ENCODE assay signal across 8 mouse cellular contexts in genomic region chr6:90514883-90515405, GRCm38 (mm10). TPM values are rescaled to one million over a fixed set of nuclear protein-coding genes. Genes with fewer than 3 reads are reported as not detected.
A peak's percentile ranks its signal among the peaks of the same experiment; 100 is the strongest.
DNase-seq lines count a peak whose midpoint lies in the region; ATAC-seq and TF ChIP-seq lines count a peak whose summit lies in the region.

No protein-coding gene starts in this region.

- 36% methylated on average over 4 of the region's 4 CpGs for WGBS in embryonic facial prominence, embryonic 10.5 days
- 40% methylated on average over 4 of the region's 4 CpGs for WGBS in midbrain, embryonic 13.5 days
- 49% methylated on average over 4 of the region's 4 CpGs for WGBS in spleen, adult 2 months

- DNase-seq in adrenal gland, postnatal 14 days, result peak; percentile 93
- DNase-seq in embryonic facial prominence, embryonic 10.5 days (ENCODE audit: low spot score), result peak; percentile 87
- DNase-seq in heart, adult 11 months, result peak; percentile 98
- DNase-seq in kidney, adult 11 months, result peak; percentile 83
- DNase-seq in left cerebral cortex, postnatal 4 days, result peak; percentile 95
- peak in 1 of 2 experiments; percentile 37 for DNase-seq in spleen, adult 2 months (ENCODE audit: low read depth in 1 of 2, low spot score in 2 of 2)
- no peak for DNase-seq in T-cell, adult 2 months (ENCODE audit: low spot score)

- TF ChIP-seq CTCF in spleen, adult 2 months (IDR thresholded peaks at IDR 0.05; ENCODE audit: extremely low read depth, insufficient read depth, insufficient read length, insufficient replicate concordance), result peak; percentile 56; the same call in 1 of the 2 replicates

- no peak overlapping the region for H3K4me2 ChIP-seq in midbrain, embryonic 13.5 days (replicated peaks)

- H3K4me3 ChIP-seq in embryonic facial prominence, embryonic 10.5 days, result no peak overlapping the region
- no peak overlapping the region for H3K4me3 ChIP-seq in midbrain, embryonic 13.5 days (replicated peaks)
- no peak overlapping the region for H3K4me3 ChIP-seq in spleen, adult 2 months (ENCODE audit: extremely low read depth, insufficient read depth, insufficient read length)

- H3K9ac ChIP-seq in midbrain, embryonic 13.5 days (replicated peaks), result no peak overlapping the region

- H3K27ac ChIP-seq in embryonic facial prominence, embryonic 10.5 days (replicated peaks), result no peak overlapping the region
- no peak overlapping the region for H3K27ac ChIP-seq in midbrain, embryonic 13.5 days
- no peak overlapping the region for H3K27ac ChIP-seq in spleen, adult 2 months (ENCODE audit: insufficient read depth, low read length)

- intact Hi-C loops in left cerebral cortex, postnatal 4 days (cut with DNase I), result loop anchor here (5.0 kb wide), 1 partner anchor 63 kb away; no protein-coding TSS in a partner anchor

- no peaks in the 10 kb centered on the region for H3K4me1 ChIP-seq in embryonic facial prominence, embryonic 10.5 days
- no peaks in the 10 kb centered on the region for H3K4me1 ChIP-seq in midbrain, embryonic 13.5 days (replicated peaks)
- H3K4me1 ChIP-seq in spleen, adult 2 months (ENCODE audit: control insufficient read depth, insufficient read depth, insufficient read length), result no peaks in the 10 kb centered on the region

- H3K9me3 ChIP-seq in embryonic facial prominence, embryonic 10.5 days, result 0 out of 2 replicates have a peak, but pooled peaks cover 3% of the 10 kb centered on the region
- H3K9me3 ChIP-seq in midbrain, embryonic 13.5 days, result no peaks in the 10 kb centered on the region

- no peaks in the 10 kb centered on the region for H3K27me3 ChIP-seq in embryonic facial prominence, embryonic 10.5 days (replicated peaks; ENCODE audit: low read depth, poor library complexity, severe bottlenecking)
- no peaks in the 10 kb centered on the region for H3K27me3 ChIP-seq in midbrain, embryonic 13.5 days
- H3K27me3 ChIP-seq in spleen, adult 2 months (ENCODE audit: control insufficient read depth, insufficient read depth, low read length), result no peaks in the 10 kb centered on the region

- TF ChIP-seq POLR2A in spleen, adult 2 months (IDR thresholded peaks at IDR 0.05; ENCODE audit: low read depth, low read length), result no peak

- H3K36me3 ChIP-seq in embryonic facial prominence, embryonic 10.5 days (replicated peaks), result no peaks in the 10 kb centered on the region
- no peaks in the 10 kb centered on the region for H3K36me3 ChIP-seq in midbrain, embryonic 13.5 days
- H3K36me3 ChIP-seq in spleen, adult 2 months (ENCODE audit: control insufficient read depth, insufficient read depth, low read length), result no peaks in the 10 kb centered on the region

- ATAC-seq in midbrain, embryonic 13.5 days, result peak; percentile 83

RNA-seq across cellular contexts. Expression of gene Aldh1l1, which starts 28.7 kb away (rescaled TPM):
- total RNA-seq in adrenal gland, postnatal 14 days (2021), result 66.2 and 130 TPM in 2 replicates
- 1.5 and 2.1 TPM in 2 replicates for polyA plus RNA-seq in embryonic facial prominence, embryonic 10.5 days (2016; fragmentation: Nextera tagmentation; extraction: Ambion mirVana)
- 10 to 100 TPM; 56.1 to 57.5 TPM for total RNA-seq in left cerebral cortex, postnatal 4 days (2021)
- polyA plus RNA-seq in midbrain, embryonic 13.5 days (2015; fragmentation: Nextera tagmentation; extraction: Ambion mirVana), result 28.3 and 30.8 TPM in 2 replicates
- 1.9 and 2.9 TPM in 2 replicates for polyA plus RNA-seq in spleen, adult 2 months (2012; rRNA removed)

RNA-seq across cellular contexts. Expression of gene Klf15, which starts 52.6 kb away (rescaled TPM):
- total RNA-seq in adrenal gland, postnatal 14 days (2021), result 38.0 and 40.0 TPM in 2 replicates
- polyA plus RNA-seq in embryonic facial prominence, embryonic 10.5 days (2016; fragmentation: Nextera tagmentation; extraction: Ambion mirVana), result 6.4 and 7.5 TPM in 2 replicates
- 10 to 100 TPM; 11.7 to 12.3 TPM for total RNA-seq in left cerebral cortex, postnatal 4 days (2021)
- polyA plus RNA-seq in midbrain, embryonic 13.5 days (2015; fragmentation: Nextera tagmentation; extraction: Ambion mirVana), result 8.7 and 9.0 TPM in 2 replicates
- polyA plus RNA-seq in spleen, adult 2 months (2012; rRNA removed), result 9.7 and 11.0 TPM in 2 replicates
